Mouse (Mus musculus) intestine, embryonic 15.5 days (tissue): Measurements from ENCODE around the gene Fbxw7. TPM values are rescaled to one million over a fixed set of nuclear protein-coding genes. Genes with fewer than 3 reads are reported as not detected.

Experiments used
- ATAC-seq: fragments of 200-750 bp; cut with Nextera tagmentation; 2 replicates; pipeline ENCODE4 v1.8.0; 2017; ENCODE audit warnings: moderate TSS enrichment, moderate library complexity
- H3K27ac ChIP-seq: fragments of 300-500 bp; sonication (generic); 2 replicates; pipeline ENCODE4 v1.5.1; 2015; ENCODE audit warnings: mild to moderate bottlenecking, inconsistent platforms
- H3K27me3 ChIP-seq: fragments of 300-500 bp; sonication (generic); replicated peaks from 2 replicates; pipeline ENCODE4 v1.6.1; 2015; ENCODE audit warnings: inconsistent platforms
- H3K36me3 ChIP-seq: fragments of 300-500 bp; sonication (generic); 2 replicates; pipeline ENCODE4 v1.6.1; 2015; ENCODE audit warnings: inconsistent platforms
- H3K4me1 ChIP-seq: fragments of 300-500 bp; sonication (generic); replicated peaks from 2 replicates; pipeline ENCODE4 v1.6.1; 2015; ENCODE audit warnings: inconsistent platforms
- H3K4me2 ChIP-seq: fragments of 300-500 bp; sonication (generic); replicated peaks from 2 replicates; pipeline ENCODE4 v1.6.1; 2015; ENCODE audit warnings: mild to moderate bottlenecking, inconsistent platforms
- H3K4me3 ChIP-seq: fragments of 300-500 bp; sonication (generic); replicated peaks from 2 replicates; pipeline ENCODE4 v1.5.1; 2015; ENCODE audit warnings: inconsistent platforms
- H3K9ac ChIP-seq: fragments of 300-500 bp; sonication (generic); 2 replicates; pipeline ENCODE4 v1.6.1; 2015; ENCODE audit warnings: inconsistent platforms
- H3K9me3 ChIP-seq: fragments of 300-500 bp; sonication (generic); 2 replicates; pipeline ENCODE4 v1.6.1; 2016; ENCODE audit warnings: inconsistent platforms
- WGBS: fragments of 180-500 bp; shearing (Covaris S2); methylation state at CpG from one replicate; pipeline ENCODE4 v1.1.7; 2015; 5-methylcytosine and 5-hydroxymethylcytosine counted together
- polyA plus RNA-seq: library from polyadenylated mRNA; unstranded; fragments of >200 nt; fragmentation: Nextera tagmentation; extraction: Ambion mirVana; gene quantifications from 2 replicates; pipeline ENCODE4 v1.2.1, GENCODE M21; 2015

Fbxw7 gene
- polyA plus RNA-seq, 1 experiment from 2014 or later, result 10.4 TPM

DNA sequence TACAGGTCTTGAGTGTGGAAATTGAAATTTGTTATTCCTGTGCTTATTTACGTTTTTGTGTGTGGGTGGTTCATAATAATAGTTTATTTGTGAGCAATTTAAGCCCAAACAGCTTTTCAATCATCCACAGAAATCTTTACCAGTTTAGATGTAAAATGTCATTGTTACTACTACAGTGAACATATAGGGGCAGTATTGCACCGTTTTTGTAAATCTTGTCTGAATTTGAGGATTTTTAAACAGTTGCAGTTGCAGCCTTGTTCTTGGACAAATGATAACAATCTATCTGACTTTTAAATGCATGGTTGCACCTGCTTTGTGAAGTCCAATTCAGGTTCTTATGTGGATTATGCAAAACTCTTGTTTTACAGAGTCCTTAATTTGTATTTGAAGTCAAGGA lies 121.2 kb downstream of the Fbxw7 start:
- Histone ChIP-seq H3K27ac (no peak overlapping the region), H3K4me2 (no peak overlapping the region), H3K9ac (no peak overlapping the region), H3K4me1 (no peaks in the 10 kb centered on the region), H3K9me3 (no peaks in the 10 kb centered on the region), H3K36me3 (no peaks in the 10 kb centered on the region), H3K4me3 (no peak overlapping the region), H3K27me3 (no peaks in the 10 kb centered on the region)
- ATAC-seq, result no peak
- 49% methylated on average over 2 of the region's 2 CpGs for WGBS

GRCm38 (mm10) chr3:84936956-84937355 lies 121.9 kb downstream of the Fbxw7 start:
- Histone ChIP-seq H3K4me3 (no peak overlapping the region), H3K9ac (no peak overlapping the region), H3K27ac (no peak overlapping the region), H3K4me1 (no peaks in the 10 kb centered on the region), H3K4me2 (no peak overlapping the region), H3K9me3 (no peaks in the 10 kb centered on the region), H3K36me3 (no peaks in the 10 kb centered on the region), H3K27me3 (no peaks in the 10 kb centered on the region)
- no peak for ATAC-seq
- WGBS, result 81% methylated on average over 5 of the region's 5 CpGs

- Histone ChIP-seq H3K4me1 (no peaks in the 10 kb centered on the region), H3K4me3 (no peak overlapping the region), H3K9ac (no peak overlapping the region), H3K9me3 (no peaks in the 10 kb centered on the region), H3K4me2 (no peak overlapping the region), H3K27me3 (no peaks in the 10 kb centered on the region), H3K27ac (no peak overlapping the region), H3K36me3 (no peaks in the 10 kb centered on the region)
- ATAC-seq, result peak; percentile 82
- 67% methylated on average over 12 of the region's 12 CpGs for WGBS
These were observed 122.6 kb downstream of the Fbxw7 start for GRCm38 (mm10) chr3:84937360-84938355.

GRCm38 (mm10) chr3:84944933-84945332 lies 129.9 kb downstream of the Fbxw7 start:
- ATAC-seq, result no peak
- WGBS, result 84% methylated on average over 3 of the region's 3 CpGs
- Histone ChIP-seq H3K9me3 (no peaks in the 10 kb centered on the region), H3K4me2 (no peak overlapping the region), H3K9ac (no peak overlapping the region), H3K36me3 (no peaks in the 10 kb centered on the region), H3K27me3 (no peaks in the 10 kb centered on the region), H3K27ac (no peak overlapping the region), H3K4me3 (no peak overlapping the region), H3K4me1 (no peaks in the 10 kb centered on the region)

- ATAC-seq, result no peak
- no peak overlapping the region for H3K27ac ChIP-seq
- no peak overlapping the region for H3K4me2 ChIP-seq
- 85% methylated on average over 1 of the region's 1 CpGs for WGBS
- no peak overlapping the region for H3K4me3 ChIP-seq
- no peak overlapping the region for H3K9ac ChIP-seq
- H3K27me3 ChIP-seq, result no peaks in the 10 kb centered on the region
- H3K4me1 ChIP-seq, result no peaks in the 10 kb centered on the region
- no peaks in the 10 kb centered on the region for H3K36me3 ChIP-seq
- H3K9me3 ChIP-seq, result no peaks in the 10 kb centered on the region
These were observed 131.3 kb downstream of the Fbxw7 start for GRCm38 (mm10) chr3:84946381-84946780.

- Histone ChIP-seq H3K9me3 (no peaks in the 10 kb centered on the region), H3K27ac (no peak overlapping the region), H3K36me3 (no peaks in the 10 kb centered on the region), H3K4me3 (no peak overlapping the region), H3K9ac (no peak overlapping the region), H3K4me2 (no peak overlapping the region), H3K27me3 (no peaks in the 10 kb centered on the region), H3K4me1 (no peaks in the 10 kb centered on the region)
- 72% methylated on average over 4 of the region's 4 CpGs for WGBS
- no peak for ATAC-seq
These were observed 134.3 kb downstream of the Fbxw7 start for GRCm38 (mm10) chr3:84949387-84949786.

- H3K9ac ChIP-seq, result peak overlapping the region; percentile 44; the same call in 1 of the 2 replicates
- WGBS, result 18% methylated on average over 2 of the region's 2 CpGs
- no peaks in the 10 kb centered on the region for H3K27me3 ChIP-seq
- H3K4me3 ChIP-seq, result peak overlapping the region; percentile 47
- H3K27ac ChIP-seq, result peak overlapping the region; percentile 68; the same call in 1 of the 2 replicates
- no peaks in the 10 kb centered on the region for H3K9me3 ChIP-seq
- peak overlapping the region; percentile 77 for H3K4me2 ChIP-seq
- H3K4me1 ChIP-seq, result no peaks in the 10 kb centered on the region
- peak; percentile 67; the same call in 1 of the 2 replicates for ATAC-seq
- no peaks in the 10 kb centered on the region for H3K36me3 ChIP-seq
These were observed 136.6 kb downstream of the Fbxw7 start for GRCm38 (mm10) chr3:84951698-84952097.

DNA sequence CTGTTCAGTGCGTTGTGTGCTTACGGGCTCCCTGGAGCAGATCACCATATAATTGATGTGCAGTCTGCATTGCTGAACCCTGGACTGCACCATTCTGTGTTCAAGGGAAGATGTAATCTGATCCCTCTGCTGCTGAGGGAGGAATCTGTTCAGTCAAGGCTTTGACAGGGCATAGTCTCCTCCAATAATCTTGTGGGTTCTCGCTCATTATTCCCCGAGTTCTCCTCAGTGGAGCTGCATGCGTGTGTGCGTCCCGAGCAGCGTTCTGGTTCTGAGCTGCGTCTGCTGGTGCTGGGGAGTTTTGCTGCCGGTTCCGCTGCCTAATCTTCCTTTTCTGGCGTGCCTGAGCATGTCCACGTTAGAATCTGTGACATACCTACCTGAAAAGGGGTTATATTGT lies 137.1 kb downstream of the Fbxw7 start:
- Histone ChIP-seq H3K9ac (peak overlapping the region; percentile 44; the same call in 1 of the 2 replicates), H3K27ac (peak overlapping the region; percentile 68), H3K36me3 (no peaks in the 10 kb centered on the region), H3K4me3 (peak overlapping the region; percentile 47), H3K9me3 (no peaks in the 10 kb centered on the region), H3K4me1 (no peaks in the 10 kb centered on the region), H3K27me3 (no peaks in the 10 kb centered on the region), H3K4me2 (peak overlapping the region; percentile 77)
- WGBS, result 10% methylated on average over 13 of the region's 13 CpGs
- peak; percentile 100 for ATAC-seq

DNA sequence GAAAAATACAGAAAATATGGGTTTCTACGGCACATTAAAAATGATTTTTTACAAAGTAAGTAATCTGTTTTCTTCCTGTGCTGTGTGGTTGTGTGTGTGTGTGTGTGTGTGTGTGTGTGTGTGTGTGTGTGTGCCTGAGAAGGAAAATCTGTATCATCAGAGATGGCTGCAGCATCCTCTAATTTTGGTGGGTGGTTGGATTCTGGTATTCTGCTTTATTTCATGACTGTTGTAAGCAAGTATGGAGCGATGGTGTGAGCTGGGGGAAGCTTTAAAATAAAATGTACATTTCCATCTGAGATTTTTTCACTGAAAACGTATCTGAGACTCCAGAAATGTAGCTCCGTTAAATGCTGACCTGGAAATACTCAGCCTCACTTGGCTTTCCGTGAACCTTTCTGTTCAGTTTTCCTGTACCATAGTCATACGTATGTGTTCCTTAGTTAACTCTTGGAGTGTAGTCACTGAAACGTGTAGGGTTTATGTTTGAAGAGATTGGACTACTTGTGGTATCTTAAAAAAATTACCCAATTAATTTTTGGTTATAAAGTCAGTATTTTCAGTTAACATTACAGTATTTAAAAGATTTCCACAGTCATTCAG lies 137.6 kb downstream of the Fbxw7 start:
- 41% methylated on average over 7 of the region's 7 CpGs for WGBS
- no peaks in the 10 kb centered on the region for H3K27me3 ChIP-seq
- peak; percentile 45; the same call in 1 of the 2 replicates for ATAC-seq

DNA sequence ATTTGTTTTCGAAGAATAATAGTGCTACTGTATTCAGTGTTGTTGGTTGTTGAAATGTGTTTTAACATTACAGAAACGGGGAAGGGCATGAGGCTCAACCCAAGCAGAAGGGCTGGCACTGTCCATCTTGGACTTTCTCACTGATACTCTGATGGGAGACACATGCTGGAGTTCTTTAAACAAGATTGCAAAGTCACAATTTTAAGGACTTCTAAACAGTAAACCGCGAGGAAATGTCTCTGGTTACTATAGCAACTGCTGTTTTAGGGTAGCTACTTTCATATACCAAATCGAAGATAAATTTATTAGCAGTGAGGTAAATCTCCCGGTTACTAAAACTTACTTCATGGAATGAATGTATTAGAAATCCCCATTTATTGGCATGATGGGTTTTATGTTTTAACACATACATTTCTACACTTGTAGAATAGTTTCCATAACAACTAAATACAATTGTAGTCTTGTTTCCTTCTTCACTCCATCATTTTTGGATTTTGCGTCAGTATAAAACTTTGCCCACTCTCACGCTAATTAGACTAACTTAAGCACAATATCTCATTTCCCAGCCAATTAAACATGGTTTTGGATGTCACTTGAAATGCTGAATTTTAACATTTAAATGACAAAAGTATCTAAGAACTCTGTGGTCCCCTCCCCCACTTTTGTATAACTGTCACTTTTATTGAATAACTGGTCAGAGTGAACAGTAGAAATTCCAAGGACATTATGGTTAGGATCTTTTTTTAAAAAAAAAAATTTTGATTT lies 140.1 kb downstream of the Fbxw7 start:
- 86% methylated on average over 8 of the region's 8 CpGs for WGBS
- peaks cover 5% of the 10 kb centered on the region; the same call in 1 of the 2 replicates for H3K36me3 ChIP-seq
- no peaks in the 10 kb centered on the region for H3K9me3 ChIP-seq
- H3K4me1 ChIP-seq, result no peaks in the 10 kb centered on the region
- H3K9ac ChIP-seq, result no peak overlapping the region
- H3K4me2 ChIP-seq, result no peak overlapping the region
- no peak overlapping the region for H3K4me3 ChIP-seq
- no peaks in the 10 kb centered on the region for H3K27me3 ChIP-seq
- no peak for ATAC-seq
- no peak overlapping the region for H3K27ac ChIP-seq

More for the DNA sequence above, 137.6 kb downstream of the Fbxw7 start:
- Histone ChIP-seq H3K4me1 (no peaks in the 10 kb centered on the region), H3K4me2 (peak overlapping the region; percentile 77), H3K9ac (peak overlapping the region; percentile 44; the same call in 1 of the 2 replicates), H3K9me3 (no peaks in the 10 kb centered on the region), H3K36me3 (no peaks in the 10 kb centered on the region), H3K27ac (peak overlapping the region; percentile 68), H3K4me3 (peak overlapping the region; percentile 47)

- Histone ChIP-seq H3K4me3 (no peak overlapping the region), H3K4me1 (no peaks in the 10 kb centered on the region), H3K27ac (no peak overlapping the region), H3K9ac (no peak overlapping the region), H3K4me2 (no peak overlapping the region), H3K9me3 (no peaks in the 10 kb centered on the region), H3K36me3 (peaks cover 5% of the 10 kb centered on the region; the same call in 1 of the 2 replicates), H3K27me3 (no peaks in the 10 kb centered on the region)
- no peak for ATAC-seq
- WGBS, result 85% methylated on average over 4 of the region's 4 CpGs
These were observed 140.8 kb downstream of the Fbxw7 start for GRCm38 (mm10) chr3:84955857-84956256.

GRCm38 (mm10) chr3:84965156-84965555 lies 150.1 kb downstream of the Fbxw7 start:
- no peaks in the 10 kb centered on the region for H3K4me1 ChIP-seq
- 93% methylated on average over 5 of the region's 5 CpGs for WGBS
- H3K27me3 ChIP-seq, result no peaks in the 10 kb centered on the region
- no peak overlapping the region for H3K4me2 ChIP-seq
- no peak overlapping the region for H3K27ac ChIP-seq
- H3K36me3 ChIP-seq, result 0 out of 2 replicates have a peak, but pooled peaks cover 9% of the 10 kb centered on the region
- no peak overlapping the region for H3K4me3 ChIP-seq
- ATAC-seq, result no peak
- no peaks in the 10 kb centered on the region for H3K9me3 ChIP-seq
- H3K9ac ChIP-seq, result no peak overlapping the region
